Mouse (Mus musculus) limb, embryonic 13.5 days (tissue): Measurements from ENCODE around the gene Ino80b. TPM values are rescaled to one million over a fixed set of nuclear protein-coding genes. Genes with fewer than 3 reads are reported as not detected.
A peak's percentile ranks its signal among the peaks of the same experiment; 100 is the strongest.
"Not testable (repeated sequence)": the region's sequence is repeated elsewhere in the genome, so short reads cannot be mapped to it uniquely, and the experiment has no call there.

Source experiments
- ATAC-seq: fragments of 200-750 bp; cut with Nextera tagmentation; 2 replicates; pipeline ENCODE4 v1.8.0; 2017; ENCODE audit warnings: low read depth, moderate number of reproducible peaks, moderate TSS enrichment; ENCODE audit not compliant: low FRiP score
- H3K27ac ChIP-seq: fragments of 300-500 bp; sonication (generic); 2 replicates; pipeline ENCODE4 v1.5.1; 2015; ENCODE audit warnings: inconsistent platforms, mild to moderate bottlenecking, moderate library complexity
- H3K27me3 ChIP-seq: fragments of 300-500 bp; sonication (generic); 2 replicates; pipeline ENCODE4 v1.6.1; 2015; ENCODE audit warnings: mild to moderate bottlenecking, inconsistent platforms
- H3K36me3 ChIP-seq: fragments of 300-500 bp; sonication (generic); 2 replicates; pipeline ENCODE4 v1.6.1; 2015; ENCODE audit warnings: inconsistent platforms, mild to moderate bottlenecking, moderate library complexity
- H3K4me1 ChIP-seq: fragments of 300-500 bp; sonication (generic); 2 replicates; pipeline ENCODE4 v1.6.1; 2015; ENCODE audit warnings: inconsistent platforms
- H3K4me2 ChIP-seq: fragments of 300-500 bp; sonication (generic); replicated peaks from 2 replicates; pipeline ENCODE4 v1.6.1; 2015; ENCODE audit warnings: inconsistent platforms, mild to moderate bottlenecking, moderate library complexity
- H3K4me3 ChIP-seq: fragments of 300-500 bp; sonication (generic); 2 replicates; pipeline ENCODE4 v1.5.1; 2015; ENCODE audit warnings: moderate library complexity, mild to moderate bottlenecking, inconsistent platforms
- H3K9ac ChIP-seq: fragments of 300-500 bp; sonication (generic); 2 replicates; pipeline ENCODE4 v1.6.1; 2015; ENCODE audit warnings: mild to moderate bottlenecking, inconsistent platforms
- H3K9me3 ChIP-seq: fragments of 300-500 bp; sonication (generic); 2 replicates; pipeline ENCODE4 v1.6.1; 2016; ENCODE audit warnings: inconsistent platforms
- WGBS: fragments of 180-500 bp; shearing (Covaris S2); methylation state at CpG from one replicate; pipeline ENCODE4 v1.1.7; 2015; 5-methylcytosine and 5-hydroxymethylcytosine counted together
- polyA plus RNA-seq: library from polyadenylated mRNA; unstranded; fragments of >200 nt; fragmentation: Nextera tagmentation; extraction: Ambion mirVana; gene quantifications from 2 replicates; pipeline ENCODE4 v1.2.1, GENCODE M21; 2015

Gene Ino80b
- 12.4 and 12.8 TPM in 2 replicates for polyA plus RNA-seq

DNA sequence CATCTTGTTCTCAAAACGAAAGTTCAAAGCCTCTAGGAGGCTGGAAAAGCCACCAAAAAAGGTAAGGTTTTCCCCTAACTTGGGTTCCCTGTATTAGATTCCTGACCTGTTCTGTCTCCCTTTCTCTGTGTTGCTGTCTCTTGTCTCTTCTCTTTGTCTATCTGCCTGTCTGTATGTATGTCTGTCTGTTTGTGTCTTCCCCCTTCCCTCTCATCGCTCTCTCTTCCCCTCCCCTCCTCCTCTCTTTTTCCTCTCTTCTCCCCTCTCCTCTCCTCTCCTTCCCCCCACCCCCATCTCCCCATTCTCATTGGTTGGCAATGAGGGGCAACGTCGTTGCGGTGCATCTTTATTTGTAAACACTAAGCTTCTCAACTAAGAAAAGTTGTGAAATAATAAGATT, at the start of gene Ino80b:
Gene Ino80b, minus strand, starts transcription at position 101 of the 400 bp plus-strand sequence.
- Histone ChIP-seq H3K9me3 (no peaks in the 10 kb centered on the region), H3K4me3 (peak within 1 kb of the TSS; percentile 76), H3K27me3 (no peaks in the 10 kb centered on the region), H3K27ac (peak within 1 kb of the TSS; percentile 67; the same call in 1 of the 2 replicates), H3K9ac (peak within 1 kb of the TSS; percentile 79), H3K4me1 (peaks cover 29% of the 10 kb centered on the region), H3K36me3 (no peaks in the 10 kb centered on the region), H3K4me2 (peak within 1 kb of the TSS; percentile 94)
- 24% methylated on average over 5 of the region's 5 CpGs for WGBS
- ATAC-seq: no peak

DNA sequence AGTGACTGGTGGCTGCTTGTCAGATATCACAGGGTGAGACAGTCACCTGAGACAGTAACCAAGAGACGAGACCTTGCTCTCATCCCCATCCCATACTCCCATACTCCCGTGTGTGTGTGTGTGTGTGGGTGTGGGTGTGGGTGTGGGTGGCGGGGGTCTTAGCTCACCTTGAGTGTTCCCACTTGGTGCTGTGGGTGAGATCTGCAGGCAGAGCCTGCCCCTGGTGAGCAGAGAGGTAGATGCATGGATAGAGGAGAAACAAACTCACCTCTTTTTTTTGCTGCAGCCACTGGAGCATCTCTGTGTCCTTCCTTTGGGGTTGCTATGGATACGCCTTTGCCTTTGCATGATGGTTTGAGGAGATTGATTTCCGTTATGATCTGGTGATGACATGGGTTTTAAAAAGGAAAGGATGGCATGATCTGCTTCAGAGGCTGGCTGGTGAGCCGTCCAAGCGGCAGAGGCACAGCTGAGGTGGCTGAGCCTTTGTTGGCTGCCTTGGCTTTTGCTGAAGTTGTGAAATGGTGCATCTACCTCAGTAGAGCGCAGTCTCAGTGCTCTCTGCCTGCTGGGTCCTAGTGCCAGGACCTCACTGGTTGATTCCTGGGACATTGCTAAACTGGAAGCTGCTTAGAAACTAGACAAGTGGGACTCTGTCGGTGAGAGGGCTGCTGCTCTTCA, 47.1 kb upstream of the Ino80b start:
- Histone ChIP-seq H3K36me3 (peaks cover 10% of the 10 kb centered on the region), H3K27ac (no peak overlapping the region), H3K4me2 (no peak overlapping the region), H3K9ac (no peak overlapping the region), H3K4me1 (peaks cover 19% of the 10 kb centered on the region), H3K4me3 (no peak overlapping the region), H3K9me3 (no peaks in the 10 kb centered on the region), H3K27me3 (no peaks in the 10 kb centered on the region)
- 66% methylated on average over 9 of the region's 9 CpGs for WGBS
- no peak for ATAC-seq

GRCm38 (mm10) chr6:83171063-83171462, 45.8 kb upstream of the Ino80b start:
- peak overlapping the region; percentile 2; the same call in 1 of the 2 replicates for H3K9ac ChIP-seq
- 83% methylated on average over 5 of the region's 5 CpGs for WGBS

GRCm38 (mm10) chr6:83169872-83170271, 44.6 kb upstream of the Ino80b start:
- Histone ChIP-seq H3K27ac (no peak overlapping the region), H3K9ac (peak overlapping the region; percentile 14; the same call in 1 of the 2 replicates), H3K9me3 (no peaks in the 10 kb centered on the region), H3K36me3 (no peaks in the 10 kb centered on the region), H3K27me3 (no peaks in the 10 kb centered on the region), H3K4me3 (no peak overlapping the region), H3K4me2 (no peak overlapping the region), H3K4me1 (peaks cover 33% of the 10 kb centered on the region)
- no peak for ATAC-seq
- 81% methylated on average over 5 of the region's 5 CpGs for whole genome bisulfite sequencing

More at GRCm38 (mm10) chr6:83171063-83171462, 45.8 kb upstream of the Ino80b start:
- peaks cover 3% of the 10 kb centered on the region for H3K36me3 ChIP-seq
- no peak overlapping the region for H3K27ac ChIP-seq
- no peak overlapping the region for H3K4me2 ChIP-seq
- H3K4me3 ChIP-seq: no peak overlapping the region
- no peaks in the 10 kb centered on the region for H3K27me3 ChIP-seq
- peaks cover 29% of the 10 kb centered on the region for H3K4me1 ChIP-seq
- ATAC-seq: no peak
- no peaks in the 10 kb centered on the region for H3K9me3 ChIP-seq

DNA sequence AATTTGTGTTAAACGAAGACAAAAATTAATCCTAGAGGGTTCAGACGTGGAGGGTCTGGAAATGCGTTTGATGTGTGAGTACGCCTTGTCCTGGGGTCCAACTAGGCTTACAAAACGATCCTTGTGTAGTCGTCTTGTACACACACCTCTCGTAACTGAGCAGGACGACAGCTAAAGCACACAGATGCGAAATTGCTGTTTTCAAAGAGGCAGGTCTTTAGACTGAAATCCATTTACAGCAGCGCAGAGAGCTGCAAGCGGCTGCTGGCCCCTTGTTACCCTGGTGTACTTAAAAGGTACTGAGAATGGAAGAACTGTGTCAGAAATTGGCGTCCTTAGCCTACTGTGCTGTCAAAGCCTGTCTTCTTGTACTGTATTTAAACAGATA, 41.0 kb upstream of the Ino80b start:
- under 1% methylated on average over 12 of the region's 12 CpGs for WGBS
- Histone ChIP-seq H3K27me3 (peaks cover 17% of the 10 kb centered on the region), H3K4me3 (peak overlapping the region; percentile 78), H3K9me3 (no peaks in the 10 kb centered on the region), H3K27ac (peak overlapping the region; percentile 80; the same call in 1 of the 2 replicates), H3K36me3 (no peaks in the 10 kb centered on the region), H3K4me2 (peak overlapping the region; percentile 84), H3K9ac (peak overlapping the region; percentile 87), H3K4me1 (peaks cover 50% of the 10 kb centered on the region)
- peak; percentile 34 for ATAC-seq

GRCm38 (mm10) chr6:83165607-83166242, 40.5 kb upstream of the Ino80b start, which contains the start of gene Dctn1:
Dctn1 (plus strand) TSS chr6:83165920.
- peaks cover 53% of the 10 kb centered on the region for H3K4me1 ChIP-seq
- peak within 1 kb of the TSS; percentile 78 for H3K4me3 ChIP-seq
- H3K36me3 ChIP-seq: no peaks in the 10 kb centered on the region
- ATAC-seq: peak; percentile 86
- H3K27me3 ChIP-seq: peaks cover 23% of the 10 kb centered on the region
- no peaks in the 10 kb centered on the region for H3K9me3 ChIP-seq
- peak within 1 kb of the TSS; percentile 84 for H3K4me2 ChIP-seq
- peak within 1 kb of the TSS; percentile 80 for H3K27ac ChIP-seq
- under 1% methylated on average over 44 of the region's 58 CpGs for WGBS
- peak within 1 kb of the TSS; percentile 87 for H3K9ac ChIP-seq

- H3K27me3 ChIP-seq: peaks cover 29% of the 10 kb centered on the region
- ATAC-seq: peak; percentile 16; the same call in 1 of the 2 replicates
- H3K9ac ChIP-seq: peak overlapping the region; percentile 64
- peak overlapping the region; percentile 56; the same call in 1 of the 2 replicates for H3K27ac ChIP-seq
- H3K9me3 ChIP-seq: no peaks in the 10 kb centered on the region
- H3K4me2 ChIP-seq: peak overlapping the region; percentile 84
- H3K4me3 ChIP-seq: peak overlapping the region; percentile 78
- H3K4me1 ChIP-seq: peaks cover 53% of the 10 kb centered on the region
- no peaks in the 10 kb centered on the region for H3K36me3 ChIP-seq
- 6% methylated on average over 6 of the region's 6 CpGs for WGBS
These were observed 39.9 kb upstream of the Ino80b start for GRCm38 (mm10) chr6:83165026-83165606.

DNA sequence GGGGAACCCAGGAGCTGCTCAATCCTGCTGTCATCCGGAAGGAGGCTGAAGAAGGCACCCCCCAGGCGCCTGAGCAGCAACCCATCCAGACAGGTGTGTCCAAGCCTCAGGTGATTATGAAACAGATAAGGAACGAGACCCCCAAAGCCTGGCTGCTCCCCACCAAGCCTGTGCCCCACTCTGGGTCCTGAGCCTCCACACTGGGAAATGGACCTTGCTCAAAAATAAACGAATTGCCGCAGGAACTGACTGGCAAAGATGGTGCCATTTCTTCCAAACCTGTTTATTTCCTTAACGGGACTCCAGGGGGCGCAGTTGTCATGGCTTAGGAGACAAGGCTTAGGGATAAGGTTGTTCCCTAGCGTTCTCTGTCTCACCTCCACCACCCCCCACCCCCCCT, 37.5 kb upstream of the Ino80b start:
- Histone ChIP-seq H3K9me3 (no peaks in the 10 kb centered on the region), H3K27me3 (peaks cover 33% of the 10 kb centered on the region), H3K4me3 (peak overlapping the region; percentile 43), H3K4me1 (peaks cover 38% of the 10 kb centered on the region), H3K27ac (no peak overlapping the region), H3K4me2 (peak overlapping the region; percentile 81), H3K9ac (peak overlapping the region; percentile 63), H3K36me3 (no peaks in the 10 kb centered on the region)
- no peak for ATAC-seq
- 2% methylated on average over 8 of the region's 8 CpGs for WGBS

GRCm38 (mm10) chr6:83161921-83162641, 36.9 kb upstream of the Ino80b start:
- Histone ChIP-seq H3K4me1 (peaks cover 31% of the 10 kb centered on the region), H3K27ac (no peak overlapping the region), H3K9me3 (no peaks in the 10 kb centered on the region), H3K4me2 (peak overlapping the region; percentile 81), H3K9ac (peak overlapping the region; percentile 63), H3K27me3 (peaks cover 33% of the 10 kb centered on the region), H3K36me3 (no peaks in the 10 kb centered on the region), H3K4me3 (peak overlapping the region; percentile 43)
- WGBS: under 1% methylated on average over 49 of the region's 49 CpGs
- no peak for ATAC-seq

- H3K4me1 ChIP-seq: peaks cover 25% of the 10 kb centered on the region
- no peak for ATAC-seq
- no peaks in the 10 kb centered on the region for H3K36me3 ChIP-seq
- H3K27me3 ChIP-seq: peaks cover 33% of the 10 kb centered on the region
- peak overlapping the region; percentile 63; the same call in 1 of the 2 replicates for H3K9ac ChIP-seq
- no peaks in the 10 kb centered on the region for H3K9me3 ChIP-seq
- peak overlapping the region; percentile 81 for H3K4me2 ChIP-seq
- peak overlapping the region; percentile 43 for H3K4me3 ChIP-seq
- WGBS: 5% methylated on average over 19 of the region's 19 CpGs
- H3K27ac ChIP-seq: no peak overlapping the region
These were observed 36.2 kb upstream of the Ino80b start for GRCm38 (mm10) chr6:83161442-83161841.

DNA sequence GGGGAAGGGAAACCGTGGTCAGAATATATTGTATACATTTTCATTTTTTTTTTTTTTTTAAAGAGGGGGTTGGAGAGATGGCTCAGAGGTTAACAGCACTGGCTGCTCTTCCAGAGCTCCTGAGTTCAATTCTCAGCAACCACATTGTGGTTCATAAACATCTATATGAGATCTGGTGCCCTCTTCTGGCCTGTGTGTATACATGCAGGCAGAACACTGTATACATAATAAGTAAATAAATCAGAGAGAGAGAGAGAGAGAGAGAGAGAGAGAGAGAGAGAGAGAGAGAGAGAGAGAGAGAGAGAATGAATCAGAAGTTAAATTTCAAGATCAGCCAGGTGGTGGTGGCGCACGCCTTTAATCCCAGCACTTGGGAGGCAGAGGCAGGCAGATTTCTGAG, 34.2 kb upstream of the Ino80b start:
- H3K4me3 ChIP-seq, H3K9ac ChIP-seq, H3K36me3 ChIP-seq, H3K27ac ChIP-seq, ATAC-seq, H3K9me3 ChIP-seq, H3K4me2 ChIP-seq: not testable (repeated sequence)
- Histone ChIP-seq H3K4me1 (peaks cover 29% of the 10 kb centered on the region), H3K27me3 (peaks cover 33% of the 10 kb centered on the region)
- 32% methylated on average over 3 of the region's 3 CpGs for WGBS
